Mouse (Mus musculus) C2C12 (cell line): Measurements from ENCODE around the gene Sfmbt2. TPM values are rescaled to one million over a fixed set of nuclear protein-coding genes. Genes with fewer than 3 reads are reported as not detected.

Source experiments
- H3K27me3 ChIP-seq: one replicate; pipeline ENCODE4 v1.6.1; 2011; ENCODE audit not compliant: control insufficient read depth, insufficient read depth, insufficient read length
- H3K36me3 ChIP-seq: one replicate; pipeline ENCODE4 v1.6.1; 2011; ENCODE audit not compliant: control insufficient read depth, insufficient read depth
- H3K4me3 ChIP-seq: one replicate; pipeline ENCODE4 v1.5.1; 2011; ENCODE audit warnings: mild to moderate bottlenecking, control low read depth; ENCODE audit not compliant: poor library complexity, insufficient read depth, severe bottlenecking
- H3K79me2 ChIP-seq: one replicate; pipeline ENCODE4 v1.6.1; 2011; ENCODE audit not compliant: control insufficient read depth, insufficient read depth
- H3K79me3 ChIP-seq: one replicate; pipeline ENCODE4 v1.6.1; 2011; ENCODE audit warnings: low read depth, control low read depth
- H3ac ChIP-seq: one replicate; pipeline ENCODE3; 2011; ENCODE audit warnings: low read depth; ENCODE audit not compliant: control insufficient read depth, insufficient read length
- CEBPB ChIP-seq: IDR thresholded peaks from one replicate; pipeline ENCODE4 v1.6.1; 2011; ENCODE audit warnings: low read depth, mild to moderate bottlenecking, control low read depth, moderate library complexity
- CTCF ChIP-seq: IDR thresholded peaks from one replicate; pipeline ENCODE4 v1.5.1; 2011; ENCODE audit not compliant: control insufficient read depth, insufficient read depth, insufficient read length
- FOSL1 ChIP-seq: IDR thresholded peaks from one replicate; pipeline ENCODE4 v1.8.0; 2011; ENCODE audit warnings: mild to moderate bottlenecking, low read length; ENCODE audit not compliant: poor library complexity, insufficient read depth, severe bottlenecking
- MAX ChIP-seq: IDR thresholded peaks from one replicate; pipeline ENCODE4 v1.6.1; 2011; ENCODE audit warnings: mild to moderate bottlenecking, control low read depth
- MYOD1 ChIP-seq: IDR thresholded peaks from one replicate; pipeline ENCODE4 v1.6.1; 2011; ENCODE audit warnings: low read depth; ENCODE audit not compliant: control insufficient read depth, insufficient read length
- MYOG ChIP-seq: IDR thresholded peaks from one replicate; pipeline ENCODE4 v1.6.1; 2011; ENCODE audit not compliant: control insufficient read depth, insufficient read length; ENCODE audit errors: extremely low read depth
- USF1 ChIP-seq: IDR thresholded peaks from one replicate; pipeline ENCODE4 v1.6.1; 2011; ENCODE audit warnings: low read depth, mild to moderate bottlenecking, control low read depth, moderate library complexity
- polyA plus RNA-seq: library from polyadenylated mRNA; unstranded; fragments of >200 nt; fragmentation: generic; extraction: Trizol; gene quantifications from one replicate; pipeline ENCODE4 v1.2.1, GENCODE M21; 2012; ENCODE audit warnings: missing spikeins

Sfmbt2 gene
- polyA plus RNA-seq, 1 experiment: 0.11 TPM

DNA sequence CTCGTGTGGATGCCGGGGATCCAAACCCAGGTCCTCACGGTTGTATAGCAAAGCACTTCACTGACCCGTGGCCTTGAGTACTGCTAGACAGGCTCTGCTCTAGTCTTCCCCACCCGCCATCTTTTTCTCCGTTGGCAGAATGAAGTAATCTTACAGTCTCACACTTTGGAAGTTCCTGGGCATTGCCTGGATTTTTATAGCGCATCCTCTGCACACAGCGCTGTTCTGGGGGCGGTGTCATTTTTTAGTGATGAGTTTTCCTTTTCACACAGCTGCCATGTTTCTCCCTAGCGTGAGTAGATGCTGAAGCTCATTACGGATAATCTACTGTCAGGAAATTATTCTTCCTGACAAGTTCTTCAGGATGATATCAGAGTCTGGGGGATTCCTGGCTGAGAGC lies 24.8 kb downstream of the Sfmbt2 start:
- Histone ChIP-seq H3K27me3 (no peaks in the 10 kb centered on the region), H3K36me3 (no peaks in the 10 kb centered on the region), H3ac (no peak overlapping the region), H3K79me2 (no peaks in the 10 kb centered on the region), H3K4me3 (no peak overlapping the region), H3K79me3 (no peaks in the 10 kb centered on the region)
- TF ChIP-seq USF1 (no peak), MYOG (no peak), CTCF (no peak), FOSL1 (no peak), MAX (no peak), MYOD1 (no peak), CEBPB (no peak)

GRCm38 (mm10) chr2:10397790-10398189 lies 27.5 kb downstream of the Sfmbt2 start:
- no peaks in the 10 kb centered on the region for H3K36me3 ChIP-seq
- H3ac ChIP-seq: no peak overlapping the region
- no peak overlapping the region for H3K4me3 ChIP-seq
- TF ChIP-seq FOSL1 (no peak), USF1 (no peak), MYOG (no peak), MYOD1 (no peak), CEBPB (no peak), MAX (no peak), CTCF (no peak)
- no peaks in the 10 kb centered on the region for H3K79me3 ChIP-seq
- no peaks in the 10 kb centered on the region for H3K79me2 ChIP-seq
- H3K27me3 ChIP-seq: no peaks in the 10 kb centered on the region

DNA sequence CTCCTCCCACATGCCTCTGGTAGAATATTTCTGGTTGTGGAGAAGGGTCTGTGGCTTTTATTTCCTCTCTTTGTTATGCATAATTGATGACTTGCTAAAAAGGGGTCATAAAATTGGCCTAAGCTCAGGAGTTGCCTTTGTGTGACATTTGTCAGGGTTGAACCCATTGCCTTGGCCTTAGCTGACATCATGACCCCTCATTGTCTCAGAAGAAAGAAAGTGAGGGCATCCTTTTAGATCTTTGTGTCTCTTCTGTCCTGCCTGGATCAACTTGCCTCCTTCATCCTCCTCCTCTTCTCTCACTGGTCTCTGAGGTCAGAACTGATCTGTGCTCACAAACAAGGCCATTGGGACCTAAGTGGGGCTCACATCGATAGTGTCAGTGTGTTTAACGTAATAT lies 35.8 kb downstream of the Sfmbt2 start:
- H3K79me2 ChIP-seq: no peaks in the 10 kb centered on the region
- no peaks in the 10 kb centered on the region for H3K79me3 ChIP-seq
- no peaks in the 10 kb centered on the region for H3K36me3 ChIP-seq
- no peak overlapping the region for H3ac ChIP-seq
- H3K27me3 ChIP-seq: no peaks in the 10 kb centered on the region
- H3K4me3 ChIP-seq: no peak overlapping the region
- TF ChIP-seq MYOG: no peak
- TF ChIP-seq CTCF: no peak
- no peak for TF ChIP-seq MAX
- TF ChIP-seq USF1: no peak
- TF ChIP-seq FOSL1: no peak
- no peak for TF ChIP-seq CEBPB
- TF ChIP-seq MYOD1: no peak

DNA sequence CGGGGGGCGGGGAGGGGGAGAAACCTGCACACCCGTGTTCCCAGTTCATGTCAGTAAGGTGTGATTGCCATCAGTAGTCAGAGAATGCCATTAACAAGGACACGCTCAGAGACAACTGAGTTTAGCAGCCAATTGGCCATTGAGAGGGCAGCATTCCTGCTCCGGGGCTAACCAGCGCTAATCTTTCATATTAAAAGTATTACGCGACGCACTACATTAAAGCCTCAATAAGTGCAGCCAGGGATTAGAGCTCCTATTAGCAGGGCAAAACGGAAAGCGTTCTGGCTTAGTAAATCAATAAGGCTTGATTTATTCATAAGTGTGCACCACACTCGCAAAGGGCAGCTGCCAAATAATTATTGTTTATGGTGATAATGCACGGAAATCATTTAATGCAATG lies 39.1 kb downstream of the Sfmbt2 start:
- Histone ChIP-seq H3ac (no peak overlapping the region), H3K4me3 (no peak overlapping the region), H3K36me3 (no peaks in the 10 kb centered on the region), H3K79me2 (no peaks in the 10 kb centered on the region), H3K27me3 (no peaks in the 10 kb centered on the region), H3K79me3 (no peaks in the 10 kb centered on the region)
- TF ChIP-seq CEBPB: no peak
- no peak for TF ChIP-seq USF1

DNA sequence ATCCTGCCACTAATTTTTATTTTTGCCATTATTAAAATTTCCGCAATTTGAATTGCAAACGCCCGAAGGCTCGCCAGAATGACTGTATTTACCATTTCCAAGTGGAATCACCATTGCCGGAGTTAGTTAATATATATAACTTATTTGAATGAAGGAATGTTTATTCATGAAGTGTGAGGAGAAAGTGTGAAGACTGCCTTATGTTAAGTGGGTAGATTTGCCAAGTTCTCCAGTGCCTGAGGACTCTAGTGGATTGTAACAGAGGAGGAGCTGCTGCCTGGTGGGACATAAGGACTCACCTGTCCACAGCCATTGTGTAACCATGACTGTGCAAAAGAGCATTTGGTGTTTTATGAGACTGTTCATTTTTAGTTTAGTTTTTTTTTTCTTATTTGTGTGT lies 39.8 kb downstream of the Sfmbt2 start:
- no peak overlapping the region for H3K4me3 ChIP-seq
- TF ChIP-seq CEBPB (no peak), CTCF (no peak), MAX (no peak), USF1 (no peak), MYOD1 (no peak)
- H3ac ChIP-seq: no peak overlapping the region
- H3K79me2 ChIP-seq: no peaks in the 10 kb centered on the region
- no peaks in the 10 kb centered on the region for H3K79me3 ChIP-seq
- no peaks in the 10 kb centered on the region for H3K27me3 ChIP-seq
- H3K36me3 ChIP-seq: no peaks in the 10 kb centered on the region

- H3K79me3 ChIP-seq: no peaks in the 10 kb centered on the region
Measured at GRCm38 (mm10) chr2:10420944-10421420, 50.7 kb downstream of the Sfmbt2 start.

More at GRCm38 (mm10) chr2:10420944-10421420, 50.7 kb downstream of the Sfmbt2 start:
- TF ChIP-seq MYOG (no peak), MYOD1 (no peak), FOSL1 (no peak), USF1 (no peak), CEBPB (no peak), CTCF (no peak)
- no peaks in the 10 kb centered on the region for H3K36me3 ChIP-seq
- no peak overlapping the region for H3K4me3 ChIP-seq
- no peak overlapping the region for H3ac ChIP-seq
- H3K79me2 ChIP-seq: no peaks in the 10 kb centered on the region
- no peaks in the 10 kb centered on the region for H3K27me3 ChIP-seq
